Mouse (Mus musculus) liver, adult 2 months (tissue): ENCODE data around the gene Gm49378. TPM values are rescaled to one million over a fixed set of nuclear protein-coding genes. Genes with fewer than 3 reads are reported as not detected.

Experiments used
- DNase-seq: peaks from one replicate; pipeline ENCODE4 v3.0.0-alpha.2; 2011; ENCODE audit warnings: low read depth, low spot score; ENCODE audit errors: extremely low read depth
- H3K27ac ChIP-seq: fragments of 200-500 bp; replicated peaks from 2 replicates; pipeline ENCODE4 v1.5.1; 2012; ENCODE audit warnings: low read depth, mild to moderate bottlenecking, control low read depth, inconsistent platforms, low read length; ENCODE audit not compliant: insufficient read depth
- H3K27me3 ChIP-seq: fragments of 200-500 bp; 2 replicates; pipeline ENCODE4 v1.6.1; 2012; ENCODE audit warnings: mild to moderate bottlenecking, moderate library complexity, low read length, inconsistent platforms; ENCODE audit not compliant: control insufficient read depth, insufficient read depth
- H3K36me3 ChIP-seq: fragments of 200-500 bp; 2 replicates; pipeline ENCODE4 v1.6.1; 2012; ENCODE audit warnings: low read length, inconsistent platforms; ENCODE audit not compliant: control insufficient read depth, insufficient read depth
- H3K4me1 ChIP-seq: fragments of 200-500 bp; 2 replicates; pipeline ENCODE4 v1.6.1; 2011; ENCODE audit warnings: low read length; ENCODE audit not compliant: control insufficient read depth, insufficient read depth
- H3K4me3 ChIP-seq: fragments of 200-500 bp; 2 replicates; pipeline ENCODE4 v1.5.1; 2011; ENCODE audit warnings: low read depth, mild to moderate bottlenecking, control low read depth, low read length, moderate library complexity; ENCODE audit not compliant: insufficient read depth
- H3K79me2 ChIP-seq: fragments of 200-500 bp; 2 replicates; pipeline ENCODE4 v1.6.1; 2012; ENCODE audit warnings: inconsistent platforms, mild to moderate bottlenecking, low read length, moderate library complexity; ENCODE audit not compliant: control insufficient read depth, insufficient read depth
- H3K9ac ChIP-seq: fragments of 200-500 bp; 2 replicates; pipeline ENCODE4 v1.6.1; 2012; ENCODE audit warnings: low read depth, mild to moderate bottlenecking, control low read depth, inconsistent platforms, low read length
- CTCF ChIP-seq: fragments of 200-500 bp; IDR thresholded peaks from 2 replicates; pipeline ENCODE4 v1.5.1; 2011; ENCODE audit warnings: low read depth, low read length, control low read depth
- POLR2A ChIP-seq: fragments of 200-500 bp; IDR thresholded peaks from 2 replicates; pipeline ENCODE4 v1.6.1; 2011; ENCODE audit warnings: low read length, control low read depth; ENCODE audit not compliant: insufficient read depth; ENCODE audit errors: extremely low read depth
- WGBS: fragments of 180-500 bp; shearing (Covaris S2); methylation state at CpG from one replicate; pipeline ENCODE4 v1.1.7; 2018; 5-methylcytosine and 5-hydroxymethylcytosine counted together
- polyA plus RNA-seq: library from polyadenylated mRNA; depleted of rRNA; stranded (reverse); fragments of >200 nt; gene quantifications from 2 replicates; pipeline ENCODE4 v1.2.3, GENCODE M21; 2012
- total RNA-seq: library from RNA; depleted of rRNA; stranded (reverse); fragments of >200 nt; gene quantifications from 2 replicates; pipeline ENCODE4 v1.2.3, GENCODE M21; 2014

The Gm49378 gene
- total and polyA plus RNA-seq, 2 experiments: 2.1 to 7.9 TPM

DNA sequence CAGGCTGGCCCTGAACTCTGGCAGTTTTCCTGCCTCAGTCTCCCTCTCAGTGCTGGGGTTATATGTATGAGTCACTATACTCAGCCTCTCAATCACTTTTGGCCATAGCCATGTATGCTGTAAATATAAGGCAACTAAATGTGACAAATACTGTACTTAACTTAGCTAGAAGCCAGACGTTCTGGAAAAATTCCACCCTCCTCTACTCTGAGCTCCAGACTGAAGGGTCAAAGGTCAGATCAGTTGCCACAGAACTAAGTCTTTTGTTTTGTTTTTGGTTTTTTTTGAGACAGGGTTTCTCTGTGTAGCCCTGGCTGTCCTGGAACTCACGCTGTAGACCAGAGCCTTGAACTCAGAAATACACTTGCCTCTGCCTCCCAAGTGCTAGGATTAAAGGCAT lies 21.8 kb downstream of the Gm49378 start:
- Histone ChIP-seq H3K9ac (no peak overlapping the region), H3K4me1 (peaks cover 3% of the 10 kb centered on the region; the same call in 1 of the 2 replicates), H3K27me3 (no peaks in the 10 kb centered on the region), H3K4me3 (no peak overlapping the region), H3K27ac (no peak overlapping the region; the same call in 1 of the 2 replicates), H3K79me2 (no peaks in the 10 kb centered on the region), H3K36me3 (no peaks in the 10 kb centered on the region)
- no peak for TF ChIP-seq POLR2A
- peak; percentile 81 for DNase-seq
- 21% methylated on average over 2 of the region's 2 CpGs for WGBS

DNA sequence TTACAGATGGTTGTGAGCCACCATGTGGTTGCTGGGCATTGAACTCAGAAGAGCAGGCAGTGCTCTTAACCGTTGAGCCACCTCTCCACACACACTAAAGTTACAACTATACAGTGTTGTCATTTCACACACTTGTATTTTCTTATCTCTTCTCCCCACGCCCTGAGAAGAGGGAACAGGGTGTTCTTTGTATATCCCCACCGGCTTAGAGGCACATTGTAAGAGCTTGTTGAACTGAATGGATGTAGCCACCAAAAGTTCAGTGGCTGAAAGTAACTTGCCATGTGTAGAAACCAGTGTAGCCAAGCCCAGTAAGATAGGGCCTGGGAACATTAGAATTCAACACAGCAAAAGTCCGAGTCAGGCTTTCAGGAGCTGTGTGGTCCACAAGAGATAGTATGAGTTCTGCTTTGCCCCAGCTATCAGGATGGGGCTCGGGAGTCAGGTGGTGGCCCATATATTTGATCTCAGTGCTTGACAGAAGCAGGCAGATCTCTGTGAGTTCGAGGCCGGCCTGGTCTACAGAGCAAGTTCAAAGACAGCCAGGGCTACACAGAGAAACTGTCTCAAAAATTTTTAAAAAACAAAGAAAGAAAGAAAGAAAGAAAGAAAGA lies 23.0 kb downstream of the Gm49378 start:
- H3K79me2 ChIP-seq: no peaks in the 10 kb centered on the region
- H3K27ac ChIP-seq: no peak overlapping the region
- H3K9ac ChIP-seq: no peak overlapping the region
- peaks cover 3% of the 10 kb centered on the region; the same call in 1 of the 2 replicates for H3K4me1 ChIP-seq
- 95% methylated on average over 7 of the region's 7 CpGs for WGBS
- no peak for TF ChIP-seq POLR2A
- no peak for TF ChIP-seq CTCF
- H3K27me3 ChIP-seq: no peaks in the 10 kb centered on the region
- DNase-seq: no peak
- H3K4me3 ChIP-seq: no peak overlapping the region
- H3K36me3 ChIP-seq: peaks cover under 1% of the 10 kb centered on the region; the same call in 1 of the 2 replicates

DNA sequence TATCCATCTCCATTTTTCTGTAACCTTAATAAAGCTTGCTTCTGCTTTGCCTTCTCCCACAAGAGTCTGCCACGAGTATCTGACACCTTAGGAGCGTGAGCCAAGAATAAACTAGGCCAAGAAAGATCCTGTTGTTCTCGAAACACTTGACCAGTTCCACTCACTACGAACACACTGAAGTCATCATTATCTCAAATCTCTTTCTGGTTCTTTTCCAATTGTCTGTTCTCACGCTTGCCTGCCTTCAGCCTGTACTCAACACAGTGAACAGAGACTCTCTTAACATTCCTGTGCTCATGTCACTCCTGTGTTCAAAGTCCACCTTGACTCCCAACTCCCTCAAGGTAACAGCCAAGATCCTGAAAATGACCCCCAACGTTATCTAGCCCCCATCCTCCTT lies 24.3 kb downstream of the Gm49378 start:
- Histone ChIP-seq H3K4me1 (peaks cover 3% of the 10 kb centered on the region; the same call in 1 of the 2 replicates), H3K27me3 (no peaks in the 10 kb centered on the region), H3K27ac (no peak overlapping the region), H3K9ac (no peak overlapping the region), H3K79me2 (no peaks in the 10 kb centered on the region), H3K4me3 (no peak overlapping the region), H3K36me3 (peaks cover 12% of the 10 kb centered on the region)
- DNase-seq: no peak
- TF ChIP-seq CTCF: no peak
- no peak for TF ChIP-seq POLR2A
- WGBS: 71% methylated on average over 6 of the region's 6 CpGs

DNA sequence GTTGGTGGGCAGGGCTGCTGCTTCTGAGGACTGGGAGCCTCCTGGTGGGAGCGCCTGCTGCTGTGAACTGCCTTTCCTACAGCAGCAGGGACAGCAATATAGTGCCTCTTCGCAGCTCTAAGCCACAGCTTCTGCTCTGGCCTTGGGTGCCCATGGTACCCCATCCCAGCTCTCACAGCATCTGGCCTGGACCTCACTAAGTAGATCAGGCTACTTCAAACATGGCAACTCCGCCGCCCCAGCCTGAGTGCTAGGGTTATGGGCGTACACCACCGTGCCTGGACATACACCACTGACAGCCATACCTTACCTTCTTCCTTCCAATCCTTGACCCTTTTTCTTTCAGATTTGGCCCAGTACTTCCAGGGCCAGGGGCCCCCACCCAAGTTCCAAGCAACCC lies 29.4 kb downstream of the Gm49378 start:
- TF ChIP-seq POLR2A (no peak), CTCF (no peak)
- no peak overlapping the region for H3K9ac ChIP-seq
- peaks cover 35% of the 10 kb centered on the region for H3K36me3 ChIP-seq
- WGBS: 98% methylated on average over 6 of the region's 6 CpGs
- no peak overlapping the region for H3K27ac ChIP-seq
- H3K4me1 ChIP-seq: peaks cover 14% of the 10 kb centered on the region
- H3K4me3 ChIP-seq: no peak overlapping the region
- H3K79me2 ChIP-seq: no peaks in the 10 kb centered on the region; the same call in 1 of the 2 replicates
- no peaks in the 10 kb centered on the region for H3K27me3 ChIP-seq
- no peak for DNase-seq

DNA sequence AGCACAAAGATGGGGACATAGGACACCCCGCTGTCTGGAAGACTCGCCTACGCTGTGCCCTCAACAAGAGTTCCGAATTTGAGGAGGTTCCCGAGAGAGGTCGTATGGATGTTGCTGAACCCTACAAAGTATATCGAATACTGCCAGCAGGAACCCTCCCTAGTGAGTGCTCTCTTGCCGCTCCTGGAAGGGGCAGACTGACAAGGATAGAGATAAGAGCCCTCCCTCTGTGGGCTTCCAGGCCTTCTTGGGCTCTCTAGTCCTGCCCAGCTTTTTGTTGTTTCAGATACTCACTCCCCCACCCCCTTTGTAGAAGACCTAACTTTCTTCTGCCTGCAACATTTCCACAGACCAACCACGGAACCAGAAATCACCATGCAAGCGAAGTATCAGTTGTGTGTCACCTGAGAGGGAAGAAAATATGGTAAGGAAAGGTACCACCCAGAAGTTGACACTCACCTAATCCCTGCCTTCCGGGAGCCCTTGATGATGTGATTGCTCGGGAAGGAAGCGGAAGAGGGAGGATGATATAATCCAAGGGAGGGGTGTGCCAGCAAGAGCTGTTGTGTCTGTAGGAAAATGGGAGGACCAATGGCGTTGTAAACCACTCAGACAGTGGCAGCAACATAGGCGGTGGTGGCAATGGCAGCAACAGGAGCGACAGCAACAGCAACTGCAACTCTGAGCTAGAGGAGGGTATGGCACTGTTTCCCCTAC lies 31.8 kb downstream of the Gm49378 start:
- Histone ChIP-seq H3K27ac (no peak overlapping the region), H3K27me3 (no peaks in the 10 kb centered on the region), H3K4me1 (peaks cover 22% of the 10 kb centered on the region), H3K4me3 (no peak overlapping the region), H3K79me2 (peaks cover 2% of the 10 kb centered on the region; the same call in 1 of the 2 replicates), H3K36me3 (peaks cover 39% of the 10 kb centered on the region), H3K9ac (no peak overlapping the region)
- TF ChIP-seq POLR2A (no peak), CTCF (no peak)
- no peak for DNase-seq
- 91% methylated on average over 16 of the region's 16 CpGs for WGBS

DNA sequence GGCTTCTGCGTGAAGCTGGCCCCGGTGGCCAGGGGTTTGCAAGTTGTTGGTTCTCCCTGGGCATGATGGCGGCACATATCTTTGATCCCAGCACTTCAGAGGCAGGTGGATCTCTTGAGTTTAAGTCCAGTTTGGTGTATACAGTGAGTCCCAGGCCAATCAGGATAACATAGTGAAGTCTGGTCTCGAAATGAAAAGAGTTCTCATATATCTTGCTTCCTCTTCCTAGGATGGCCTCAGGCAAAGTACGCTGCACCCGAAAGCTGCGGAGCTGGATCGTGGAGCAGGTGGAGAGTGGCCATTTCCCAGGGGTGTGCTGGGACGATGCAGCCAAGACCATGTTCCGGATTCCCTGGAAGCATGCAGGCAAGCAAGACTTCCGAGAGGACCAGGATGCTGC lies 32.9 kb downstream of the Gm49378 start:
- WGBS: 81% methylated on average over 11 of the region's 11 CpGs
- Histone ChIP-seq H3K4me1 (peaks cover 22% of the 10 kb centered on the region), H3K9ac (peak overlapping the region; percentile 55), H3K4me3 (peak overlapping the region; percentile 75), H3K79me2 (peaks cover 2% of the 10 kb centered on the region; the same call in 1 of the 2 replicates), H3K27me3 (no peaks in the 10 kb centered on the region), H3K27ac (peak overlapping the region; percentile 96), H3K36me3 (peaks cover 45% of the 10 kb centered on the region)
- TF ChIP-seq CTCF (no peak), POLR2A (no peak)
- no peak for DNase-seq
